Mouse (Mus musculus) hindbrain, embryonic 11.5 days (tissue): ENCODE data around the gene Srgap3. TPM values are rescaled to one million over a fixed set of nuclear protein-coding genes. Genes with fewer than 3 reads are reported as not detected.

Experiments
- ATAC-seq: fragments of 200-750 bp; cut with Nextera tagmentation; 2 replicates; pipeline ENCODE4 v1.8.0; 2017; ENCODE audit warnings: mild to moderate bottlenecking, moderate TSS enrichment, moderate library complexity; ENCODE audit not compliant: low FRiP score
- DNase-seq: peaks from one replicate; pipeline ENCODE4 v3.0.0-alpha.2; 2015; ENCODE audit warnings: low spot score
- H3K27ac ChIP-seq: fragments of 300-500 bp; sonication (generic); 2 replicates; pipeline ENCODE4 v1.5.1; 2014; ENCODE audit warnings: mild to moderate bottlenecking, low read depth, low read length
- H3K27me3 ChIP-seq: fragments of 300-500 bp; sonication (generic); 2 replicates; pipeline ENCODE4 v1.6.1; 2014; ENCODE audit warnings: mild to moderate bottlenecking, low read length, moderate library complexity, mixed read lengths; ENCODE audit not compliant: control insufficient read depth, insufficient read depth
- H3K36me3 ChIP-seq: fragments of 300-500 bp; sonication (generic); 2 replicates; pipeline ENCODE4 v1.6.1; 2014; ENCODE audit warnings: mild to moderate bottlenecking, low read length, moderate library complexity, mixed read lengths; ENCODE audit not compliant: control insufficient read depth, insufficient read depth
- H3K4me1 ChIP-seq: fragments of 300-500 bp; sonication (generic); replicated peaks from 2 replicates; pipeline ENCODE4 v1.6.1; 2014; ENCODE audit warnings: low read length, mixed read lengths; ENCODE audit not compliant: control insufficient read depth, insufficient read depth
- H3K4me2 ChIP-seq: fragments of 300-500 bp; sonication (generic); replicated peaks from 2 replicates; pipeline ENCODE4 v1.6.1; 2014; ENCODE audit warnings: mild to moderate bottlenecking, low read depth, low read length
- H3K4me3 ChIP-seq: fragments of 300-500 bp; sonication (generic); 2 replicates; pipeline ENCODE4 v1.5.1; 2014; ENCODE audit warnings: low read depth, low read length
- H3K9ac ChIP-seq: fragments of 300-500 bp; sonication (generic); 2 replicates; pipeline ENCODE4 v1.6.1; 2014; ENCODE audit warnings: low read depth, low read length
- H3K9me3 ChIP-seq: fragments of 300-500 bp; sonication (generic); 2 replicates; pipeline ENCODE4 v1.6.1; 2016; ENCODE audit warnings: low read length; ENCODE audit not compliant: control insufficient read depth
- WGBS: fragments of 180-500 bp; shearing (Covaris S2); extraction: QIAGEN DNeasy Blood & Tissue Kit; methylation state at CpG from one replicate; pipeline ENCODE4 v1.1.7; 2014; 5-methylcytosine and 5-hydroxymethylcytosine counted together
- polyA plus RNA-seq: library from polyadenylated mRNA; unstranded; fragments of >200 nt; fragmentation: Nextera tagmentation; extraction: Ambion mirVana; gene quantifications from 2 replicates; pipeline ENCODE4 v1.2.1, GENCODE M21; 2014

Gene Srgap3
- polyA plus RNA-seq, 1 experiment from 2014 or later: 89.6 TPM

DNA sequence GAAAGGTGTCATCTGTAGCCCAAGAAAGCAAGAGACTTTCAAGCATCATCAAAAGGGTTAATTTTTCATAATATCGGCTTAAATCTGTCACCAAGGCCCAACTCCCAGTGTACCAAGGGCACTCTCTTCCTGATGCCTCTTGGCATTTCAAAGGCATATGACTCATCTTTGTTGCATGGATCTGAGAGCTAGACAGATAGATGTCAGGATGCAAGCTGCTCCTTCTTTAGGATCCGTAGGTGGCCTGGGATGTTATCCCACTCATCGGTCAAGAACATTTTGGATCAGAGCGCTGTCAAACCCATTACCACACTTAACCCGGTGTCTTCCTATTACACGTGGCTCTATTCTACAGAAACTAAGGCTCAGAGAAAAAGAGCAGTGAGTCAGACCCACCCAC, 192.1 kb downstream of the Srgap3 start:
- Histone ChIP-seq H3K4me1 (no peaks in the 10 kb centered on the region), H3K4me3 (no peak overlapping the region), H3K9me3 (no peaks in the 10 kb centered on the region), H3K27me3 (no peaks in the 10 kb centered on the region), H3K9ac (no peak overlapping the region), H3K4me2 (no peak overlapping the region), H3K27ac (no peak overlapping the region), H3K36me3 (peaks cover 3% of the 10 kb centered on the region; the same call in 1 of the 2 replicates)
- DNase-seq: no peak
- WGBS: 91% methylated on average over 6 of the region's 6 CpGs
- ATAC-seq: no peak

DNA sequence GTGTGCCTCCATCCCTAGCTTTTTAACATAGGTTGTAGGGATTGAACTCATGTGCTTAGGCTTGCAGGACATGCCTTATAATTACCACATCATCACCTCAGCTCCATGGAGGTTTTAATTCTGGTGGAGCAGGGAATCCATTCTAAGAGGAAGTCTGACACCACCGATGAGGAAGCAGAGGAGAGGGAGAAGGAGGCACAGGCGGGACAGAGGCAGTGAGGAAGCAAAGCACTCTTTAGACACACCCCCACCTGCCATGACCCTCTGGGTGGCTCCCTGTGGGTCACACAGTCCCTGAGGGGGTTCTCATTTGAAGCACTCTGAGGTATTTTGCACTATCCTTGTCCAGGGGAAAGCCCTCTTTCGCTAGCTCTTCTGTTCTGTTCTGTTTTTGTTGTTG, 194.5 kb downstream of the Srgap3 start:
- DNase-seq (no peak), ATAC-seq (no peak; the same call in 1 of the 2 replicates)
- 0 out of 2 replicates have a peak, but pooled peaks cover 3% of the 10 kb centered on the region for H3K36me3 ChIP-seq
- no peaks in the 10 kb centered on the region for H3K9me3 ChIP-seq
- 86% methylated on average over 3 of the region's 3 CpGs for WGBS
- H3K4me3 ChIP-seq: no peak overlapping the region
- H3K4me1 ChIP-seq: no peaks in the 10 kb centered on the region
- H3K27ac ChIP-seq: no peak overlapping the region
- no peaks in the 10 kb centered on the region for H3K27me3 ChIP-seq
- no peak overlapping the region for H3K4me2 ChIP-seq
- H3K9ac ChIP-seq: no peak overlapping the region

DNA sequence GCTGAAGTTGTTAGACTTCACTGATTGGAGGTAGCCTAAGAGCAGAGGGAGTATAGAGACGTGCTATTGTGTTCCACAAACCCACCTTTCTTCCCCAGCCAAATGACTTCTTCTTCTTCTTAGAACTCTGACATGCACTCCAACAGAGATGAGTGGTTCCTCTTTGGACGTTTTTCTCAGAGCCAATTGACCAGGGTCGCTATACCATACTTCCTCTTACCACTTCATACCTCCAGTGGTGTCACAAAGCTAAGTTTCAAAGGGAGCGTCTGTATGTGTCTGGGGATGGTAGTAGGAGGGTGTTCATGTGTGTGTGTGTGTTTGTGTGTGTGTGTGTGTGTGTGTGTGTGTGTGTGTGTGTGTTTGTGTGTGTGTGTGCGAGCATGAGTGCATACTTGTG, 195.1 kb downstream of the Srgap3 start:
- 0 out of 2 replicates have a peak, but pooled peaks cover 3% of the 10 kb centered on the region for H3K36me3 ChIP-seq
- no peak for DNase-seq
- H3K27ac ChIP-seq: no peak overlapping the region
- H3K9ac ChIP-seq: no peak overlapping the region
- no peaks in the 10 kb centered on the region for H3K4me1 ChIP-seq
- H3K9me3 ChIP-seq: no peaks in the 10 kb centered on the region
- ATAC-seq: no peak
- WGBS: 82% methylated on average over 5 of the region's 5 CpGs
- H3K4me3 ChIP-seq: no peak overlapping the region
- no peak overlapping the region for H3K4me2 ChIP-seq
- H3K27me3 ChIP-seq: no peaks in the 10 kb centered on the region

DNA sequence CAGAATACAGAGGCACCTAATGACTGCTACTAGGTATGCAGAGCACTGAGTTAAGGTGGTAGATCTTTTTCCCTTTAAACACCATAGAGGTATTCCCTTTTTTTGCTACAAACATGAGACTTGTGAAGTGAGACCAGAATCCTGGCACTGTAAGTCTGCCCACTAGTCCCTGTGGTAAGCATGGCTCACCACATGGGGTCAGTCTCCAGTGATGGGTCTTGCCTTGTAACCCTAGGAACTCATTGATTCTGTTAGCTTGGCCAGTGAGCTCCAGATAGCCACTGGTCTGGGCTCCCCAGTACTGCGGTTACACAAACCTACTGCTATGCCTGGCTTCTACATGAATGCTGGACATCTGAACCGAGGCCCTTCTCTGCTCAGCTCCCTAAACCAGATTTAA, 204.8 kb downstream of the Srgap3 start:
- Histone ChIP-seq H3K27ac (no peak overlapping the region), H3K36me3 (peaks cover 13% of the 10 kb centered on the region), H3K4me1 (no peaks in the 10 kb centered on the region), H3K9me3 (no peaks in the 10 kb centered on the region), H3K27me3 (no peaks in the 10 kb centered on the region), H3K4me2 (no peak overlapping the region), H3K4me3 (no peak overlapping the region), H3K9ac (no peak overlapping the region)
- whole genome bisulfite sequencing: 91% methylated on average over 2 of the region's 2 CpGs
- DNase-seq (no peak), ATAC-seq (no peak)

DNA sequence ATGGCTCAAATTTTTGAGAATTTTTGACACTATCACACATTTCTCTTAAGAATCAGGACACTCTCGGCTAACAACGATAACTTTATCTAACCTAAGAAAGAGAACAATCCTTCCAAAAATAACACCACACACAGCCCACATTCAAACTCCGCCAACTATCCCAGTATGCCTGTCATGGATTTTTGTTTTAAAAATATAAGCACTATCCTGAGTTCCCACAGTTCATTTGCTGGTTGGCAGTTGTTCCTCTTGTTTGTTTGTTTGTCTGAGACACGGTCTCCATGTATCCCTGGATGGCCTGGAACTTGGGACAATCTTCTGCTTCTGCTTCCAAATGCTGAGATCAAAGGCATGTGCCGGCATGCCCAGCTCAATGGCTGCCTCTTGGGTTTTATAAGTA, 205.3 kb downstream of the Srgap3 start:
- 94% methylated on average over 5 of the region's 5 CpGs for WGBS
- no peak for DNase-seq
- ATAC-seq: no peak
- Histone ChIP-seq H3K27me3 (no peaks in the 10 kb centered on the region), H3K36me3 (peaks cover 13% of the 10 kb centered on the region), H3K9me3 (no peaks in the 10 kb centered on the region), H3K4me3 (no peak overlapping the region), H3K27ac (no peak overlapping the region), H3K9ac (no peak overlapping the region), H3K4me1 (no peaks in the 10 kb centered on the region), H3K4me2 (no peak overlapping the region)

DNA sequence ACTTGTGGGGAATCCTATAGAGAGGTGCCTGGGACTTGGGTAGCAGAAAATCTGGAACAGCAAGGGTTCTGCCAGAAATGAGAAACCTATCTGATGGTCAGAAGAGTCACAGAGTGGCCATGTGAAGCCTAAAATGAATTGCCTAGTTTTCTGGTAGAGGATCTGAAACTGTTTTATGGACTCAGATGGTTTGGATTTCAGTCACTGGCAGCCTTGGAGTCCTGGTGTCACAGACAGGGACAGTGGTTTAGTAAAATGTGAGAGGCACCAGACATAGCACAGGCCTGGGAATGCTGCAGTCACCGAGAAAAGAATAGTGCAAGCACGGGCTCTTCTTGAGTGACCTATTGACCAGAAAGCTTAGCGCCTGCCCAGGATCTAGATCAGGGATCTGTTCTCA, 207.4 kb downstream of the Srgap3 start:
- peaks cover 27% of the 10 kb centered on the region for H3K36me3 ChIP-seq
- H3K27ac ChIP-seq: no peak overlapping the region
- no peaks in the 10 kb centered on the region for H3K9me3 ChIP-seq
- no peak overlapping the region for H3K4me2 ChIP-seq
- H3K9ac ChIP-seq: no peak overlapping the region
- H3K4me3 ChIP-seq: no peak overlapping the region
- no peaks in the 10 kb centered on the region for H3K4me1 ChIP-seq
- no peaks in the 10 kb centered on the region for H3K27me3 ChIP-seq
- WGBS: 90% methylated on average over 3 of the region's 3 CpGs
- ATAC-seq: no peak
- DNase-seq: no peak

DNA sequence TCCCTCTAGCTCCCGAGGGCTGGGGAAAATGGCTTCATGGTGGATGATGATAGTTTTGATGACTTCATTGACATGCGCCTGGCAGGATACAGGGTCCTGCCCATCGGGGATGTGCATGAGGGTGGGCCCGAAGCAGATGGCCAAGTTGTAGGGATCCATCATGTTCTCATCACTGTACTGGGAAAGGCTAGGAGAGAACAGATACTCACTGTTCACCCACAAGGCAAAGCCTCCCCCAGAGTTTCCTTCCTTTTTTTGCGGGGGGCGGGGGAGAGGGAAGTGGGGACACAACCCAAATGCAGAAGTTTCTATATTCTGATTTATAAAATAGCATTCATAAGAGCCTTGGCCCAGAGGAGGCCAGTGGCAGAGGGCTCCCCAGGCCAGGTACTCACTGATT, 208.1 kb downstream of the Srgap3 start:
- Histone ChIP-seq H3K27ac (no peak overlapping the region), H3K27me3 (no peaks in the 10 kb centered on the region), H3K36me3 (peaks cover 28% of the 10 kb centered on the region), H3K4me3 (no peak overlapping the region), H3K9ac (no peak overlapping the region), H3K4me1 (no peaks in the 10 kb centered on the region), H3K9me3 (no peaks in the 10 kb centered on the region), H3K4me2 (no peak overlapping the region)
- WGBS: 92% methylated on average over 6 of the region's 6 CpGs
- ATAC-seq (no peak), DNase-seq (no peak)

DNA sequence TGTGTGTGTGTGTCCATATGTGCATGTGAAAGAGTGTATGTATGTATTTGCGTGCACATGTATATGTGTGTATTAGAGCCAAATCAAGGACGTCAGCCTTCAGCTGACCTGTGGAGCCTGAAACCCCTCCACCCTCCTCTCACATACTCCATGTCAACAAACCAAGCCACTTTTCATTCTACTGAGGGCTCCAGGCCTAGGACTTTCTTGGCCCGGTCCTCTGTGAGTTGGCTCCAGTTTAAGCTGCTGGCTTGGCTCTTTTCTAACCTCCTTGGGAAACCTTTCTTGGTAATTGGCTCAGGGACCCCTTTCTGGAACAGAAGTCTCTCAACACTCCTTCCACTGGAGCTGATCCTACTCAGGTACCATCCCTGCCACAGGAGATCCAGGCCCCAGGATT, 210.6 kb downstream of the Srgap3 start:
- no peak for ATAC-seq
- H3K27ac ChIP-seq: no peak overlapping the region
- no peak overlapping the region for H3K9ac ChIP-seq
- H3K36me3 ChIP-seq: peaks cover 27% of the 10 kb centered on the region
- H3K4me3 ChIP-seq: no peak overlapping the region
- H3K4me2 ChIP-seq: no peak overlapping the region
- no peaks in the 10 kb centered on the region for H3K27me3 ChIP-seq
- no peak for DNase-seq
- H3K4me1 ChIP-seq: no peaks in the 10 kb centered on the region
- no peaks in the 10 kb centered on the region for H3K9me3 ChIP-seq
- WGBS: 92% methylated on average over 3 of the region's 3 CpGs

DNA sequence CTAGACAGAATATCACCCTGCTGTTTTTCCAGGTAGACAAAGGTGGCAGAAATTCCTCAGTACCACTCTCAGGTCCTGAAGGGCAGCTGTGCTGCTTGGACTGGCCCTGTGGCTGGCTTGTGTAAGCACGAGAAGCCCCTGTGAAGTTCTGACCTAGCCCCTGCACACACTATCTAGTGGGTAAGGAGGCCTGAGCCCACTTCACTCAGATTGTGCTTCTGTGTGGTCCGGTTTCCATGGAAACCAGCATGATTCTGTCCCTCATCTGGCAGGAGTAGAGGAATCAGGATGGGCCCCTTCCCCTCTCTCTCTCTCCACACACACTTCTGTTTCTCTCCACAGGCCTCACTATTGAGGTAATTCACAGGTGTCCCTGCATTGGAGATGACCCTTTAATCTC, 212.0 kb downstream of the Srgap3 start:
- H3K4me3 ChIP-seq: no peak overlapping the region
- peaks cover 31% of the 10 kb centered on the region for H3K36me3 ChIP-seq
- H3K9ac ChIP-seq: no peak overlapping the region
- H3K27ac ChIP-seq: no peak overlapping the region
- no peaks in the 10 kb centered on the region for H3K27me3 ChIP-seq
- H3K4me1 ChIP-seq: no peaks in the 10 kb centered on the region
- ATAC-seq: no peak
- H3K9me3 ChIP-seq: no peaks in the 10 kb centered on the region
- no peak overlapping the region for H3K4me2 ChIP-seq
- peak; percentile 27 for DNase-seq
- 83% methylated on average over 2 of the region's 2 CpGs for WGBS
